Mouse (Mus musculus) layer of hippocampus, adult 8-10 months (tissue): ENCODE data around the gene C1qtnf6. TPM values are rescaled to one million over a fixed set of nuclear protein-coding genes. Genes with fewer than 3 reads are reported as not detected.

Experiments
- DNase-seq, 2 experiments: peaks; one replicate each; pipeline ENCODE4 v3.0.0; 2022; ENCODE audit warnings: low spot score in 2 of 2
- total RNA-seq, 4 experiments: library from RNA; stranded (reverse); gene quantifications; 2 replicates each; pipeline ENCODE4 v1.2.4; 2022

C1qtnf6 gene
- total RNA-seq, 4 experiments from 2014 or later = 2.1 to 3.4 (median 3.0) TPM

- no peak for DNase-seq
These were observed 14.8 kb upstream of the C1qtnf6 start for GRCm38 (mm10) chr15:78546060-78546459.

- peak in 1 of 2 experiments; percentile 30 for DNase-seq
These were observed 13.4 kb upstream of the C1qtnf6 start, which contains the start of gene Sstr3 for GRCm38 (mm10) chr15:78544561-78545001. Gene Sstr3 (minus strand): TSS chr15:78544685.

GRCm38 (mm10) chr15:78544041-78544440 is 12.8 kb upstream of the C1qtnf6 start:
- DNase-seq = no peak

GRCm38 (mm10) chr15:78542767-78543303 is 11.6 kb upstream of the C1qtnf6 start:
- no peak for DNase-seq

GRCm38 (mm10) chr15:78542098-78542766 is 11.0 kb upstream of the C1qtnf6 start:
- no peak for DNase-seq

- DNase-seq = peak in 1 of 2 experiments; percentile 38
These were observed 10.4 kb upstream of the C1qtnf6 start for GRCm38 (mm10) chr15:78541606-78542005.

- DNase-seq = no peak
These were observed 9.8 kb upstream of the C1qtnf6 start for GRCm38 (mm10) chr15:78541036-78541435.

- no peak for DNase-seq
These were observed 4.7 kb upstream of the C1qtnf6 start for GRCm38 (mm10) chr15:78535723-78536421.

- DNase-seq = no peak
These were observed 2.2 kb upstream of the C1qtnf6 start for GRCm38 (mm10) chr15:78533346-78533835.

GRCm38 (mm10) chr15:78532566-78533345 is 1.5 kb upstream of the C1qtnf6 start:
- no peak for DNase-seq

GRCm38 (mm10) chr15:78531901-78532469 is 769 bp upstream of the C1qtnf6 start:
- DNase-seq = peak; percentile 99 to 100

GRCm38 (mm10) chr15:78531451-78531720 is 170 bp upstream of the C1qtnf6 start:
- no peak for DNase-seq

- DNase-seq = no peak
These were observed 1.1 kb downstream of the C1qtnf6 start for GRCm38 (mm10) chr15:78530141-78530540.

- peak; percentile 74 to 77 for DNase-seq
These were observed 1.7 kb downstream of the C1qtnf6 start for GRCm38 (mm10) chr15:78529428-78529990.

GRCm38 (mm10) chr15:78528726-78529411 is 2.3 kb downstream of the C1qtnf6 start:
- no peak for DNase-seq

- DNase-seq = peak in 1 of 2 experiments; percentile 70
These were observed 3.2 kb downstream of the C1qtnf6 start for GRCm38 (mm10) chr15:78527973-78528372.

- DNase-seq = no peak
These were observed 7.1 kb downstream of the C1qtnf6 start for GRCm38 (mm10) chr15:78524163-78524562.

GRCm38 (mm10) chr15:78521892-78522291 is 9.3 kb downstream of the C1qtnf6 start:
- no peak for DNase-seq

- no peak for DNase-seq
These were observed 9.9 kb downstream of the C1qtnf6 start for GRCm38 (mm10) chr15:78521331-78521730.

- no peak for DNase-seq
These were observed 11.0 kb downstream of the C1qtnf6 start for GRCm38 (mm10) chr15:78520112-78520715.
